Mouse (Mus musculus): ENCODE results near the gene Gm3005. TPM values are rescaled to one million over a fixed set of nuclear protein-coding genes. Genes with fewer than 3 reads are reported as not detected.

Gene Gm3005
- 0.28 TPM for polyA plus RNA-seq (2014; fragmentation: Illumina TruSeq; extraction: RNeasy Lipid Tissue Mini Kit (QIAGEN cat#74804); ENCODE audit: low read depth, low replicate concordance)

DNA sequence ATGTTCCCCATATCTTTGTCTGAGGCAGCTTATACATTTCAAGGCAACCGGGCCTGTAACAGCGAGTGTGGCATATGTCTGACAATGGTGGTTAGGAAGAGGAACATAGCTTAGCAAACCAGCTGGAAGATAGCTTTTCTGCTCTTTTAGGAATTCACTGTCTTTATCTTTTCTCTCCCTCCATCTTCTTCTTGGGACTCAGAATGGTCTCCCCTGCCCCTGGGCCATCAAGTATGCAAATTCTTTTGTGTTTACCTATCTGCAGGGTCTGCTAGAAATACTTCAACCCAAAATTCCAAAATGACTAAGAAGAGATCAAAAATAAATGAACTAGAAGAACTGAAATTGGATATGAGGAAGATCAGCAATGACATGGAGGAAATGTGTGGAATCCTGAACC is at the start of gene Gm3005:
Gm3005 (plus strand) TSS at position 301 of the 400 bp plus-strand sequence.

DNA sequence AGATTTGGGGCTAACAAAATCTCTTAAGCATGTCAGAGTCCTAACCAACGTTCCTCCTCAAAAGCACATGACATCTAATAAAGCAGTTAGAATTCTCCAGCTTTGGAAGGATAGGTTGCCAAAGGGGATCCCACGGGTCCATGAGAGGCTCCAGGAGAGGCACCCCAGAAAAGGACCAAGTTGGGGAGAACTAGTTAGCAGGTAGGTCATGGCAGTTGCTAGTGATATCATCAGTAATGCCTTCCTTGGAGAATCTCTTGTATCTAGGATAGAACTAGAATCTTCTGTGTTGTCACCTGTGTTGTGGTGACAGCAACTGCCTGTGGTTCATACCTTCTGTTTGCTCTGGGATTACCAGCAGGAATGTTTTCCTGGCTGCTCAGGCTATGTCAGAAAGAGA is 33.1 kb upstream of the Gm3005 start, which contains the start of gene Gm10413:
Gm10413 (plus strand) TSS at position 301 of the 400 bp plus-strand sequence.

DNA sequence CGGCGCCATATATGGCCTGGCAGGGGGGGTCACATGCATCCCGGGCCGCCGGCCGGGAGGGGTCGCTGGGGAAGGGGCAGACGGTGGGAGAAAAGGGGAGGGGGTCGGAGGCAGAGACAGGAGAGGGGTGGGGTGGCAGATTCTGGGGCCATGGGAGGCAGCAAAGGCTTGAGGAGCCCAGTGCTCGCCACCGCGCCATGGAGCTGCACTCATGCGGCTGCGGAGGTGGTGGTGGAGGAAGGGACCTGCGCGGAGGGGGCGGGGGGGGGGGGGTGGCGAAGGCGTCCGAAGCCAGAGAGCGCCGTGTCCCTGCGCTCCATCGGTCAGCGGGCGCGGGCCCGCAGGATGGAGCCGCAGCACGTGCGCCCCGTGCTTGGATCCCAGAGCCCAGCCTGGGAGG is 15.6 kb upstream of the Gm3005 start, which contains the start of gene Gm10409:
Gm10409 (plus strand) TSS at position 301 of the 400 bp plus-strand sequence.

DNA sequence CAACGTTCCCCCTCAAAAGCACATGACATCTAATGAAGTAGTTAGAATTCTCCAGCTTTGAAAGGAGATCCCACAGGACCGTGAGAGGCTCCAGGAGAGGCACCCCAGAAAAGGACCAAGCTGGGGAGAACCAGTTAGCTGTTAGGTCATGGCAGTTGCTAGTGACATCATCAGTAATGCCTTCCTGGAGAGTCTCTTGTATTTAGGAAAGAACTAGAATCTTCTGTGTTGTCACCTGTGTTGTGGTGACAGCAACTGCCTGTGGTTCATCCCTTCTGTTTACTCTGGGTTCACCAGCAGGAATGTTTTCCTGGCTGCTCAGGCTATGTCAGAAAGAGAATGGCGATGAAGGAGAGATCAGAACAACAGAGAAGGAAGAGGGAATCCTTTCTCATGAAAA is 21.2 kb downstream of the Gm3005 start, which contains the start of gene Gm10408:
Gm10408 (plus strand) TSS at position 301 of the 400 bp plus-strand sequence.

DNA sequence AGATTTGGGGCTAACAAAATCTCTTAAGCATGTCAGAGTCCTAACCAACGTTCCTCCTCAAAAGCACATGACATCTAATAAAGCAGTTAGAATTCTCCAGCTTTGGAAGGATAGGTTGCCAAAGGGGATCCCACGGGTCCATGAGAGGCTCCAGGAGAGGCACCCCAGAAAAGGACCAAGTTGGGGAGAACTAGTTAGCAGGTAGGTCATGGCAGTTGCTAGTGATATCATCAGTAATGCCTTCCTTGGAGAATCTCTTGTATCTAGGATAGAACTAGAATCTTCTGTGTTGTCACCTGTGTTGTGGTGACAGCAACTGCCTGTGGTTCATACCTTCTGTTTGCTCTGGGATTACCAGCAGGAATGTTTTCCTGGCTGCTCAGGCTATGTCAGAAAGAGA is 206.3 kb downstream of the Gm3005 start, which contains the start of gene Gm3012:
Gm3012 (plus strand) TSS at position 301 of the 400 bp plus-strand sequence.

Other genes starting within 250 kb of the Gm3005 start
- not detected for gene Gm5795, start 239.8 kb upstream of the Gm3005 start, polyA plus RNA-seq (2014; fragmentation: Illumina TruSeq; extraction: RNeasy Lipid Tissue Mini Kit (QIAGEN cat#74804); ENCODE audit: low read depth, low replicate concordance)
- 0.63 TPM for gene D830030K20Rik, start 219.6 kb upstream of the Gm3005 start, polyA plus RNA-seq (2014; fragmentation: Illumina TruSeq; extraction: RNeasy Lipid Tissue Mini Kit (QIAGEN cat#74804); ENCODE audit: low read depth, low replicate concordance)
- 0.28 TPM for gene Gm2956, start 95.5 kb upstream of the Gm3005 start, polyA plus RNA-seq (2014; fragmentation: Illumina TruSeq; extraction: RNeasy Lipid Tissue Mini Kit (QIAGEN cat#74804); ENCODE audit: low read depth, low replicate concordance)
- not detected for gene Gm10413, start 33.0 kb upstream of the Gm3005 start, polyA plus RNA-seq (2014; fragmentation: Illumina TruSeq; extraction: RNeasy Lipid Tissue Mini Kit (QIAGEN cat#74804); ENCODE audit: low read depth, low replicate concordance)
- 0.63 TPM for gene Gm10409, start 15.5 kb upstream of the Gm3005 start, polyA plus RNA-seq (2014; fragmentation: Illumina TruSeq; extraction: RNeasy Lipid Tissue Mini Kit (QIAGEN cat#74804); ENCODE audit: low read depth, low replicate concordance)
- gene Gm10408, start 21.3 kb downstream of the Gm3005 start, polyA plus RNA-seq (2014; fragmentation: Illumina TruSeq; extraction: RNeasy Lipid Tissue Mini Kit (QIAGEN cat#74804); ENCODE audit: low read depth, low replicate concordance) = not detected
- not detected for gene Gm3012, start 206.4 kb downstream of the Gm3005 start, polyA plus RNA-seq (2014; fragmentation: Illumina TruSeq; extraction: RNeasy Lipid Tissue Mini Kit (QIAGEN cat#74804); ENCODE audit: low read depth, low replicate concordance)
- 0.63 TPM for gene Gm3020, start 223.9 kb downstream of the Gm3005 start, polyA plus RNA-seq (2014; fragmentation: Illumina TruSeq; extraction: RNeasy Lipid Tissue Mini Kit (QIAGEN cat#74804); ENCODE audit: low read depth, low replicate concordance)

Data from sigmoid colon, adult 10 weeks (tissue).